Mouse (Mus musculus): ENCODE measurements around the gene Cd7.

Cd7 gene

DNA sequence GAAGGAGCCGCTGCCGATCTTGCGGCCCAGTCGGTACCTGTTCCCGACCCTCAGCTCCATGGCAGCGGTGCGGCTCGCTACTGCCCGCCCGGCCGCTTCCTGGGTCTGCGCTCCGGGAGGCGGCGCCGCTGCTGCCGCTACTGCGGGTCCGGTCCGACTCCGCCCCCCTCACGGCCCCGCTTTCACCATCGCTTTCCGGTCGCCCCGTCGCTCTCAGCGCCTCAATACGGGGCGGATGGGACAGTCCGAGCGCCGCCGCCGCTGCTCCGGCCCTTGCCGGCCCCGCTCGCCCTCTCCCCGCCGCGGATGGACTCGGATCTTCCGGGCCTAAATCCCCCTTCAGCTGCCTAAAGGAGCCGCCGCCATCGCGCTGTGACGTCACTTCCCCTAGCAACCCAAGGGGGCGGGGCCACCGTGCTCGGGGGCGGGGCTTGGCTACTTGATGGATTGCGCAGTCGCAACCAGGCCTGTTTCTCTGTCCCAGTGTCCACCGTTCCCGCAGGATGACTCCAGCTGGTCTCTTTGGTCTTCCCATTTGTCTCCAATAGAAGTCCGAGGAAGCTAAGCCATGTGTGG, 48.2 kb downstream of the Cd7 start, which contains the start of gene Csnk1d:
Csnk1d (minus strand) TSS at position 380 of the 576 bp plus-strand sequence.
- DNase-seq (ENCODE audit: low spot score), result peak; percentile 99

DNA sequence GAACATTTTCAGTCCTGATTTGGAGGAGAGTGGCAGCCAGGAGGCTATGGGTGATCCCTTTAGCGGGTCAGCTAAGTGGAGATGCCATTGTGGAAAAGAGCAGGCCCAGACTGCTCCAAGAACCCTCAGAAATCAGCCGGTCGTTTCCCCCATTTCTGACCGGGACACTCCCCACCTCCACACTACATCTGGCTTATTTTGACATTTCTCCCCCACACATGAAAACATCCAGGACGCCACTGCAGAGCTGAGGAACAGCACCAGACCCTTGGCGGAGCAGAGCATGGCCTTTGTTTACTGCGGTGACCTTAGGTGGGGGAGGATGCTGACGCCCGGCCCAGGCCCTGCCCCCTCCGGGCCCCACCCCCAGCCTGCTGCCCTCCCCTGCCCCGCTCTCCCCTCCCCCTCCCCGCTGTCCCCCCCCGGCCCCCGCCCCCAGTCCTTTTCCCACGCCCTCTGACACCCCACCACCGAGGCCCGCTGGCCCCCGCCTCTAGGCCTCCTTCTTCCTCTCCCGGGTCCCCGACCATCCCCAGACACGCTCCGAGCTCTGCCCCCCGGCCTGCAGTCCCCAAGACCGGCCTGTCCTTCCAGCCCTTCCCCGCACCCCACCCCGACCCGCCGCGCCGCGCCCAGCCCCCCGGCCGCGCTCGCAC, 49.0 kb downstream of the Cd7 start:
- peak; percentile 46 for DNase-seq (ENCODE audit: low spot score)

DNA sequence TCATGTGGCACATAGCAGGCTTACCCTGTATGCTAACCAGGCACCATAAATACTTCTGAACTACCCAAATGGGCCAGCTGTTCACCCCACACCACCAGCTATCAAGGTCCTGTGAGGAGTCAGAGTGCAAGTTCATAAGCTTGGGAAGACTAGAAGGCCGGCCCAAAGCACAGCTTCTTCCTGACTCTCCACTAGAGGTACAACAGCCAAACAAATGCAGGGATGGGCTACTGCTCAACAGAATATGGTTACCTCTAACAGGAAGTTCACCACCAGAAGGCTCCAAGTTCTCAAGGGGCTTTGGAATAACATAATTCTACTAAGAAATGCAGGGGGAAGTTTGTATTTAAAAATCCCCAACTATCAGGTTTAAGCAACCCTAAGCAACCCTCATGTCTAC, 49.7 kb downstream of the Cd7 start:
- peak; percentile 30 for DNase-seq (ENCODE audit: low spot score)

DNA sequence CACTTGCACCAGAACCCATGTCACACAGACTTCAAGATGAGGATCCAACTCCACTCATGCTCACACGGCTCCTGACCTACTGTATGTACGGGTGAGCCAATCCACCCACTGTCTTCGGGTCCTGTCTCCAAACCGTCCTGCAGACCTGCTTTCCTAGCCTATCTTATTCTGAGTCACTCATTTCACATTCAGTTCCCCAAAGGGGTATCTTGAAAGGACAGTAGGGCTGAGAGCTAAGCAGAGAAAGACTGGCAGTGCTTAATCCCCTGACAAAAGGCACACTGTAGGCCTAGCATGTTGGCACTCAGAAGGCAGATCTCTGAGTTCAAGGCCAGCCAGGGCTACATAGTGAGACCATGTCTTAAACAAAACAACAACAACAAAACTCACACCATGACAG, 50.8 kb downstream of the Cd7 start:
- no peak for DNase-seq (ENCODE audit: low spot score)

DNA sequence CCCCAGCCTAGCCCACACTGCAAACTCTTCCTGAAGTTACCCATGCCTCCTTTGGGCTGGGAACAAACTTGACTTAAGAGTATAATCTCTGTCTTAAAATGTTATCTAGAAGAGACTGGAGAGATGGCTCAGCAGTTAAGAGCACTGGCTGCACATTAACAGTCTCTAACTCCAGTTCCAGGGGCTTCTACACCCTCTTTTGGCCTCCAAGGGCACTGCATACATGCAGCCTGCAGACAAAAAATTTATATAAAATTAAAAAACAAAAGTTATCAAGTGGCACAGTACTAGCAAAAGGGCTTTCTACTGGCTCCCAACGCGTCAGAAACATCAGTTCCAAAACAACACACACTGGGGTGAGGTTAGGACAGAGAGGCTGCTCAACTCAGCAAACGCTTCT, 51.6 kb downstream of the Cd7 start:
- no peak for DNase-seq (ENCODE audit: low spot score)

Measured in retina, embryonic 14.5 days (tissue).